Mouse (Mus musculus): Measurements from ENCODE around the gene Ctf1.

The Ctf1 gene

GRCm38 (mm10) chr7:127744366-127745045, 32.0 kb downstream of the Ctf1 start, which contains the start of gene Fbxl19:
TSS of gene Fbxl19 (plus strand) at chr7:127744543.
- peak; percentile 75 for DNase-seq (ENCODE audit: low read depth)

GRCm38 (mm10) chr7:127745251-127745651, 32.7 kb downstream of the Ctf1 start:
- peak; percentile 94 for DNase-seq (ENCODE audit: low read depth)

GRCm38 (mm10) chr7:127745652-127746493, 33.3 kb downstream of the Ctf1 start:
- DNase-seq (ENCODE audit: low read depth): peak; percentile 72

- no peak for DNase-seq (ENCODE audit: low read depth)
Measured at GRCm38 (mm10) chr7:127746494-127747491, 34.3 kb downstream of the Ctf1 start.

DNA sequence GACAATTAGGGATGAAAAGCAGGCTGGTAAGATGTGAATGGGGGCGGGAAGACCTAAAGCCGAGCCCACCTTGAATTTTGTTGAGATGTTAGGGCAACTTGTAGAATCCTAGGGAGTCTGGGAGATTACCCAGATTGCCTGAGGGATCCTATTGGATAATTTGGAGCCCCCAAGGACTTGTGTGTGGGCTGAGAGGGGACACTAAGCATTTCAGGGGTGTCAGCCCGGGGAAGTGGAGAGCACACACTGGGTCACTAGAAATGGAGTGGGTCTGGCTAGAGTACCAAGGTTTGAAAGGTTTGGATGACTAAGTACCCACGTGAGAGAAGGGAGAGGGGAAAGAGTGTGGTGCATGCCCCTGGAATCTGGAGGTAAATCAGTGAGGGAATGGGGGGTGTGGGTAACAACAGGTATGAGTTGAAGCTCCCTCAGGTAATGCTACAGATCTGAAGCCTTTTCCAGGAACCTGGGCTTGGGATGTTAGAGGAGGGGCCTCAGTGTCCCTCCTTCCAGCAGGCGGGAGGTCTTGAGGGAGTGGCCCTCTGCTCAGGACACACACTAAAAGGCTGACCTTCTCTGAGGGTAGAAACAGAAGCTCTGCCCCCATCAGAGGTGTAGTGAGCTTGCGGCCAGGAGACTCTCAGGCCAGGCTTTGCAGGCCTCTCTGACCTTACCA, 35.2 kb downstream of the Ctf1 start:
- no peak for DNase-seq (ENCODE audit: low read depth)

- no peak for DNase-seq (ENCODE audit: low read depth)
Measured at GRCm38 (mm10) chr7:127748235-127748560, 35.7 kb downstream of the Ctf1 start.

- DNase-seq (ENCODE audit: low read depth): no peak
Measured at GRCm38 (mm10) chr7:127750131-127751127, 37.9 kb downstream of the Ctf1 start.

- DNase-seq (ENCODE audit: low read depth): no peak
Measured at GRCm38 (mm10) chr7:127751619-127752018, 39.1 kb downstream of the Ctf1 start.

- DNase-seq (ENCODE audit: low read depth): no peak
Measured at GRCm38 (mm10) chr7:127752069-127752468, 39.5 kb downstream of the Ctf1 start.

GRCm38 (mm10) chr7:127753158-127753557, 40.6 kb downstream of the Ctf1 start:
- no peak for DNase-seq (ENCODE audit: low read depth)

DNA sequence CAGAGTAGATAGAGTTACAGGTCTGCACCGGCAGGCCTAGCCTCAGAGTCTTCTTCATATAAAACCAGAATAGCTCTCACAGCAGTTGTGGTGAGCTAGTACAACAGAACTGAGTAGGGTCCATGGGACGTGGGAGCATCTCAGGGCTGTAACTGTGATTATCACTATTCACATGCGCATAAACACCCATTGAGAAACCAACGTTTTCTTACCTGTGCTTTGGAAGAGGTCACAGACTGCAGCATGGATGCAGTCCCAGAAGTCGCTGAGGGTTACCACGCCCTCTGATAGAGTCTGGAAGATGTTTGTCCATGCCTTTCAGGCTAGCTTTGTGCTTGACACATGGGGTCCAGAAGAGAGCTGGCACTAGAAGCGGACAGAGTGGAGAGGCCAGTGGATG, 41.2 kb downstream of the Ctf1 start:
- DNase-seq (ENCODE audit: low read depth): no peak

- DNase-seq (ENCODE audit: low read depth): no peak
Measured at GRCm38 (mm10) chr7:127759716-127760115, 47.2 kb downstream of the Ctf1 start.

DNA sequence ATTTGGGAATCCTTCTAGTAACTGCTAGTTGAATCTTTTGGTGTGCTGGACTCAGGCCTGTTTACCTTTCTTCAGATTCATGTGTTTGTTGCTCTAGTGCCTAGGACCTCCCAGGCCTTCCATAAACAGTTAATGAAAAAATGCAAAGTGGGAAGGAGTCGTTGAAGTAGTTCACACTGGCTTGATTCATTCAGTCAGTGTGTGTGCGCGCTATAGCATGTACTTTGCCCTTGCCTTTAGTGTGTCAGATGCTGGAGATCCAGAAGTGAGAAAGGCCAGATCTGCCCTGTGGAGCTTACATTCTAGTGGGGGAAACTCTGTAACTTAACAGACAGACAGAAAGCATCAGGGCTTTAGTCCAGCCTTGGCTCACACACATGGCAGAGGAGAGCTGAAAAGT, 47.9 kb downstream of the Ctf1 start:
- DNase-seq (ENCODE audit: low read depth): no peak

DNA sequence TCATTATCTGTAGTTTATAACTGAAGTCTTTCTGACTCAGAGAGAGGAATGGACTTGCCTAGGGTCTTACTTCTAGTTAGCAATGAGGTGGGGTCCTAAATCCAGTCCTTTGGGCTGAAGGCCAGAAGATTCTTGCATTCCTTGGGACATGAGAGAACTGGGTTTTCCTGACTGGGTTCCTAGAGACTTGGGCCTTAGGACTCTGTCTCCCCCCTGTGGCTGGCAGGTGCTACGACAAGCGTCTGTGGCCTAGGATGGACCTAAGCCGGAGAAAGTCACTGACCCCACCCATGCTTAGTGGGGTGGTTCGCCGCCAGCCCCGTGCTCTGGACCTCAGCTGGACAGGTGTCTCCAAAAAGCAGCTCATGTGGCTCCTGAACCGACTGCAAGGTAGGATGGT, 48.5 kb downstream of the Ctf1 start:
- DNase-seq (ENCODE audit: low read depth): peak; percentile 57

GRCm38 (mm10) chr7:127763642-127764041, 51.1 kb downstream of the Ctf1 start:
- no peak for DNase-seq (ENCODE audit: low read depth)

GRCm38 (mm10) chr7:127765756-127766155, 53.2 kb downstream of the Ctf1 start:
- DNase-seq (ENCODE audit: low read depth): no peak

DNA sequence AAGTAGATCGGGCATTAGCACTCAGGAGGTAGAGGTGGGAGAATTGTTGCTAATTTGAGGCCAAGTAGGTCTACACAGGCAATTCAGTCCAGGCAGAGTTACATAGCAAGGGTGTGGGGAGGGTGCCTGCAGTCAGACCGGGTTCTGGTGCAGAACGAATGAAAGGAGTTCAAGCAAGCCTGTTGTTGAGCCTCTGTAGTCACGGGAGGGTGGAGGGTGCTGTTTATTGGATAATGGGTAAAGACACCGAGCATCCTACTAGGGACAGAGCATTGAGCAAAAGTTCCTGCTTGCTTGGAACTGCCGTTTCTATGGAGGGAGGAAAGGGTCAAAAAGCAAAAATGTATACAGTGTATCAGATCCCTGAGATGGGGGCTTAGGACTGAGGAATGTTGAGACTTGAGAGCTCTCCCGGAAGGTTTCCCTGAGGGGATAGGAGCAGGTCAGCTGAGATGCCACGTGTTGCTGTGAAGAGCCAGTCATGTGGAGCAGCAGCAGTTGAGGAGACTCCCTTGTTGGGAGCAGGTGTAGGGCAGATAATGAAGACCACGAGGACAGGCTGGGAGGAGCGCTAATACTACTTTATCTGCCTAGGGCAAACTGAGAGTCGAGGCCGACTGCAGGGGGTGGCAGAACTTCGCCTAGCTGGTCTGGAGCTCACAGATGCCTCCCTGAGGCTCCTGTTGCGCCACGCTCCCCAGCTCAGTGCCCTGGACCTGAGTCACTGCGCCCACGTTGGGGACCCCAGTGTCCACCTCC, 54.5 kb downstream of the Ctf1 start:
- peak; percentile 87 for DNase-seq (ENCODE audit: low read depth)
